Mouse (Mus musculus): ENCODE measurements around the gene Mmachc. TPM values are rescaled to one million over a fixed set of nuclear protein-coding genes. Genes with fewer than 3 reads are reported as not detected.

Mmachc gene
- polyA plus RNA-seq, 1 experiment from 2014 or later = 19.4 TPM

DNA sequence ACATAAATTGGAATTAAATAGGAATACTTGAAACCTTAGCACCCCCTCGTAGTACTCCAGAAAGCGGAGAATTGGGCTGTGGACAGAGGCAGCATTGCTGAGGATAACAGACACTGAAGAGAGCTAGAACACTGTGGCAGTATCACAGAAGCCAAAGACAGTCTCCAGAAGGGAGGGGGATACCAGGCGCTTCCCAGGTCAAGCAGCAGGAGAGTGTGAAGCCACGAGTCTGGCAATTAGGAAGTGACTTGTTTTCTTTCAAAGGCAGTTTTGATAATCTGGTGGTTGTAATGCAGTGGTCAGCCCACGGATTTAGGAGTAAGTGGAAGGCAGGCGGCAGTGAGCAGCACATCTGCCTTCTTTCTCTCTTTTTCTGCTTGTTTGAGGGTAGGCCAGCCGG lies 14.0 kb upstream of the Mmachc start:
- Histone ChIP-seq H3K27ac (ENCODE audit: low read length) (no peak overlapping the region), H3K9me3 (replicated peaks; ENCODE audit: control insufficient read depth, low read length) (no peaks in the 10 kb centered on the region), H3K4me3 (replicated peaks; ENCODE audit: low read length) (peak overlapping the region; percentile 99), H3K27me3 (ENCODE audit: control insufficient read depth, insufficient read depth, low read length) (no peaks in the 10 kb centered on the region), H3K4me1 (ENCODE audit: control insufficient read depth, insufficient read depth, low read length) (peaks cover 16% of the 10 kb centered on the region), H3K4me2 (ENCODE audit: low read depth, low read length) (peak overlapping the region; percentile 73), H3K36me3 (ENCODE audit: control insufficient read depth, insufficient read depth, low read length) (no peaks in the 10 kb centered on the region), H3K9ac (ENCODE audit: low read length) (0 out of 2 replicates have a peak overlapping the region, but pooled peaks have one; percentile 2)
- ATAC-seq (ENCODE audit: insufficient read depth, low FRiP score) = no peak
- 51% methylated on average over 7 of the region's 7 CpGs for WGBS

DNA sequence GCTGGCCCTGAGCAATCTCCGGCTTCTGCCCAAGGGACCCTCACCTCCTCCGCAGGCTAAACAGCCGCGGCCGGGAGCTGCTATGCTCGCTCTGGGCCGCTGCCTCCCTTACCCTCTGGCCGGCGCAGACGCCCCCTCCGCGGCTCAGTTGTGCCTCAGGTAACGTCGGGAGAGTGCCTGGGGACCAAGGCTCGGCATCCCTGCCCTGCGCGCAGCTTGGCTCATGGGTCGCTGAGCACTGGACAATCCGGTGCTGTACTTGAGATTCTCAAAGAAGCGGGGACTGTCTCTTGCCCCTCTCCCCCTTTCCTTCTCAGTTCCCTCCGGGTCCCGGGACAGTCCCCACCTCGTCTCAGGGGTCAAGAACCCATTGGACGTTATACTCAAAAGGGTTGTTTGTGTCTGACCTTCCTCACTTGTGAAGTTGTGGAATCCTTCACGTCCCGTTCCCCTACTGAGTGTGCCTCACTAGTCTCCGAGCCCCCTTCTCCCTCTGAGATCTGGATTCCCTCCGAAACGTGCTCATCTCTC lies 13.0 kb upstream of the Mmachc start:
- Histone ChIP-seq H3K9me3 (replicated peaks; ENCODE audit: control insufficient read depth, low read length) (no peaks in the 10 kb centered on the region), H3K9ac (ENCODE audit: low read length) (peak overlapping the region; percentile 94)
- under 1% methylated on average over 29 of the region's 29 CpGs for WGBS

DNA sequence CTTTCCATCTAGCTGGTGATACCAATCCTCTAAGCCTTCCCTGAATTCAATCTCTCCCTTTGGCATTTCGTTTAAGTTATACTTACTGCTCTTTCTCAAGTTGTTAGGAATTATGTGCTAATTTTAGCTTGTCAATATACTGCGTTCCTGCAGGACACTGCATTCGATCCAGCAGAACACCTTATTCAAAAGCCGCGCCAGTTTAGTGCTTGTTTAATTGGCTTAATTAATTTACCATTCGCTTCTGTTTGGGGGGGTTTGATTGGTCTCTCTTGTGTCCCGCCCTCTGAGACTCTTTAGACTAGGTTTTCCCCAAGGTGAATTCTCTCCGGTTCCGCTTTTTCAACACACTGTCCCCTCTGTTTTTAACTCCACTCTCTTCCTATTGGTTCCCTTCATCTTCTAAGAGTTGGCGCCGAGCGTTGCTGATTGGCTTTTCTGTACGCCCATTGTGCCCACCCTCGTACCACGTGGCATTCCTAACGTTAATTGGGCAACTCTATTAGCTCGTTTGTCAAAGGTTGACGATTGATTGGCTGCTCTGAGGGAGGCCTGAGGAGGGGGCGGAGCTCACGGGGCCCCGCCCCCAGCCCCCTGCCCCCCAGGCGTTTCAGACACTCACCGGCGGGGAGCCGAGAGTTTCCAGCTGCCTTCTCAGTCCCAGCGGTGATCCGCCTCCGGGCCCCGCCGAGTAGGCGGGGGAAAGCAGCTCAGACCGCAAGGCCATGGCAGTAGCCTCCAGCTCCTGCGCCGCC lies 12.3 kb upstream of the Mmachc start, which contains the start of gene Tesk2:
Tesk2 (plus strand) TSS at position 606 of the 755 bp plus-strand sequence.
- Histone ChIP-seq H3K4me2 (ENCODE audit: low read depth, low read length) (peak within 1 kb of the TSS; percentile 73), H3K4me1 (ENCODE audit: control insufficient read depth, insufficient read depth, low read length) (peaks cover 13% of the 10 kb centered on the region), H3K9me3 (replicated peaks; ENCODE audit: control insufficient read depth, low read length) (no peaks in the 10 kb centered on the region), H3K36me3 (ENCODE audit: control insufficient read depth, insufficient read depth, low read length) (no peaks in the 10 kb centered on the region), H3K4me3 (replicated peaks; ENCODE audit: low read length) (peak within 1 kb of the TSS; percentile 99), H3K9ac (ENCODE audit: low read length) (peak within 1 kb of the TSS; percentile 94), H3K27me3 (ENCODE audit: control insufficient read depth, insufficient read depth, low read length) (no peaks in the 10 kb centered on the region), H3K27ac (ENCODE audit: low read length) (peak within 1 kb of the TSS; percentile 85)
- under 1% methylated on average over 33 of the region's 34 CpGs for WGBS
- peak; percentile 97 for ATAC-seq (ENCODE audit: insufficient read depth, low FRiP score)

More for the DNA sequence above, 13.0 kb upstream of the Mmachc start:
- no peaks in the 10 kb centered on the region for H3K36me3 ChIP-seq (ENCODE audit: control insufficient read depth, insufficient read depth, low read length)
- H3K4me3 ChIP-seq (replicated peaks; ENCODE audit: low read length) = peak overlapping the region; percentile 99
- no peak for ATAC-seq (ENCODE audit: insufficient read depth, low FRiP score)
- peak overlapping the region; percentile 85 for H3K27ac ChIP-seq (ENCODE audit: low read length)
- H3K4me2 ChIP-seq (ENCODE audit: low read depth, low read length) = peak overlapping the region; percentile 73
- H3K4me1 ChIP-seq (ENCODE audit: control insufficient read depth, insufficient read depth, low read length) = peaks cover 16% of the 10 kb centered on the region
- H3K27me3 ChIP-seq (ENCODE audit: control insufficient read depth, insufficient read depth, low read length) = no peaks in the 10 kb centered on the region

DNA sequence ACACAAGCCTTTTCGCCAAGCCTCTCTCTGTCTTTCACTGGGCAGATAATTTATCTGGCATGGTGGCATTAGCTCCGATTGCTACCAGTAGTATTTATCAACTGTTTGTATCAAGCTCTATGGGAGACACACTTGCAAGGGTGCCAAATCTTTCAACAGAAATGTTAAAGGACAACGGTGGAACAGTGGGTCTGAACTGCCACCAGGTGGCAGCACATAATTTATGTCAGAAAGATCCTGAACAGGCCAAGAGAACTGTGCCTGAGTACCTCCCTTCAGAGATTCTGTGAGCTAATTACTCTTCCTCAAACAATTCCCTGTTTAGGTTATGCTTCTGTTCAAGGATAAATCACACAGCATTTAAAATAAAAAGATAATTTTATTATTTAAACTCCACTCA lies 11.2 kb upstream of the Mmachc start:
- Histone ChIP-seq H3K4me3 (replicated peaks; ENCODE audit: low read length) (no peak overlapping the region), H3K27ac (ENCODE audit: low read length) (no peak overlapping the region), H3K9ac (ENCODE audit: low read length) (no peak overlapping the region), H3K4me2 (ENCODE audit: low read depth, low read length) (no peak overlapping the region), H3K4me1 (ENCODE audit: control insufficient read depth, insufficient read depth, low read length) (peaks cover 8% of the 10 kb centered on the region), H3K27me3 (ENCODE audit: control insufficient read depth, insufficient read depth, low read length) (no peaks in the 10 kb centered on the region), H3K36me3 (ENCODE audit: control insufficient read depth, insufficient read depth, low read length) (no peaks in the 10 kb centered on the region), H3K9me3 (replicated peaks; ENCODE audit: control insufficient read depth, low read length) (no peaks in the 10 kb centered on the region)
- WGBS = 10% methylated on average over 3 of the region's 3 CpGs
- no peak for ATAC-seq (ENCODE audit: insufficient read depth, low FRiP score)

DNA sequence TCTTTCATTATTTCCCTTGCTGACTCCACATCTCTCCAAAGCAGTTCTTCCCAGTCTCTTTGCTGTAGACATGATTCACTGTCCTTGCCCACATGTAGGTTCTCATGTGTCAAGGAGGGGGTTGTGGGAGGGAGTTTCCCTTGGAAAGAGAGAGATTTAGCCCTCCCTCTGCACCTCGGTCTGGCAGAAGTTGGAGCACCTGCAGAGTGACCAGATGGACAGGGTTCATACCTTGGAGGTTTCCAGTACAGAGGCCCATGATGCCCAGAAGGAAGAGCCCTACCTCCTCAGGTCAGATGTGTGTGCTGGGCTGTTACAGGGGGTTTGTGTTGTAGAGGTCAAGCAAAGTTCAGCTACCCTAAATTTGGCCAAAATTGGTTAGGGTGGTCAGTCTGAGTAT lies 4.3 kb upstream of the Mmachc start:
- 0 out of 2 replicates have a peak, but pooled peaks cover 2% of the 10 kb centered on the region for H3K4me1 ChIP-seq (ENCODE audit: control insufficient read depth, insufficient read depth, low read length)
- no peak overlapping the region for H3K27ac ChIP-seq (ENCODE audit: low read length)
- no peak overlapping the region for H3K4me2 ChIP-seq (ENCODE audit: low read depth, low read length)
- no peak overlapping the region for H3K9ac ChIP-seq (ENCODE audit: low read length)
- no peaks in the 10 kb centered on the region for H3K27me3 ChIP-seq (ENCODE audit: control insufficient read depth, insufficient read depth, low read length)
- WGBS = 70% methylated on average over 1 of the region's 1 CpGs
- H3K36me3 ChIP-seq (ENCODE audit: control insufficient read depth, insufficient read depth, low read length) = no peaks in the 10 kb centered on the region
- no peaks in the 10 kb centered on the region for H3K9me3 ChIP-seq (replicated peaks; ENCODE audit: control insufficient read depth, low read length)
- no peak overlapping the region for H3K4me3 ChIP-seq (replicated peaks; ENCODE audit: low read length)
- ATAC-seq (ENCODE audit: insufficient read depth, low FRiP score) = no peak

DNA sequence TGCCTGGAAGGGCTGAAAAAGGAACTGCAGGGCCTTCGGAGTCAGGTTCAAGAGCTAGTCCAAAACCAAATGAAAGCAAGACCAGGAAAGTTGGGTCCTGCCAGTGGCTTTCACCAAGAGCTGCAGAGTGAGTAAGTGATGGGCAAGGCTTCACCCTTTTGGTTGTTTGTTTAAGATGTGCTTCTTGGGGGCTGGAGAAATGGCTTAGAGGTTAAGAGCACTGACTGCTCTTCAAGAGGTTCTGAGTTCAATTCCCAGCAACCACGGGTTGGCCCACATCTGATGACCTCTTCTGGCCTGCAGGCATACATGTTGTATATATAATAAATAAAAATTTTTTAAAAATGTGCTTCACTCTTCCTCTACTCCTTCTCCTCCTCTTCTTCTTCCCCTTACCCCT lies 1.9 kb upstream of the Mmachc start:
- Histone ChIP-seq H3K9me3 (replicated peaks; ENCODE audit: control insufficient read depth, low read length) (no peaks in the 10 kb centered on the region), H3K4me1 (ENCODE audit: control insufficient read depth, insufficient read depth, low read length) (0 out of 2 replicates have a peak, but pooled peaks cover 4% of the 10 kb centered on the region), H3K9ac (ENCODE audit: low read length) (no peak overlapping the region), H3K4me2 (ENCODE audit: low read depth, low read length) (no peak overlapping the region), H3K27ac (ENCODE audit: low read length) (no peak overlapping the region), H3K27me3 (ENCODE audit: control insufficient read depth, insufficient read depth, low read length) (no peaks in the 10 kb centered on the region), H3K4me3 (replicated peaks; ENCODE audit: low read length) (no peak overlapping the region), H3K36me3 (ENCODE audit: control insufficient read depth, insufficient read depth, low read length) (no peaks in the 10 kb centered on the region)
- 88% methylated on average over 2 of the region's 2 CpGs for WGBS
- no peak for ATAC-seq (ENCODE audit: insufficient read depth, low FRiP score)

DNA sequence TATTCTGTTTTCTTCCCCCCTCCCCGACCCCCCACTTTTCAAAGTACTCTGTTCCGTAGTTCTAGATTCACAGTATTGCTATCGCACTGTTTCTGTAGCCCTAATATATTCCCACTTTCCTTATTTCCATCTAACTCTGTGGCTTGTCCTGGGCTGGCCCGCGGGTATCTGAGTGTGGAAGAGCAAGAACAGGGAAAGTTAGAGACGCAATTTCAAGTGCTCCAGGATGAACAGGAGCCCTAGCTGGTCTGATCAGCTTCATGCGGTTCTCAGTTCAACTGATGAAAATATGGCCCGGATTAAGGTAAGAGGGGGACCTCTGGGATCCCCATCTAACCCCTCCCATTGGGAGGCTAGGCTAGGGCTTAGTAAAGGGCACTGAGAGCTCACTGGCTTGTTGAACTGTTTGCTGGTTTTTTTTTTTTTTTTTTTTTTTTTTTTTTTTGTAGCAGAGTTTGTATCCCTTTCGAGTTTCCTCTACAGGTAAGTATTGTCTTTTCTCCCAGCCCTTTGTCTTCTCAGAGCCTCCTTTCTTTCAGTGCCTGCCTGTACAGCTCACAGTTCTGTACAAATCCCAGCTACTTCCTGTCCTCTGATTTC lies 685 bp upstream of the Mmachc start:
- no peaks in the 10 kb centered on the region for H3K27me3 ChIP-seq (ENCODE audit: control insufficient read depth, insufficient read depth, low read length)
- no peak overlapping the region for H3K27ac ChIP-seq (ENCODE audit: low read length)
- H3K9me3 ChIP-seq (replicated peaks; ENCODE audit: control insufficient read depth, low read length) = no peaks in the 10 kb centered on the region
- ATAC-seq (ENCODE audit: insufficient read depth, low FRiP score) = no peak
- H3K36me3 ChIP-seq (ENCODE audit: control insufficient read depth, insufficient read depth, low read length) = no peaks in the 10 kb centered on the region
- peak overlapping the region; percentile 82 for H3K4me2 ChIP-seq (ENCODE audit: low read depth, low read length)
- H3K9ac ChIP-seq (ENCODE audit: low read length) = peak overlapping the region; percentile 67
- peak overlapping the region; percentile 63 for H3K4me3 ChIP-seq (replicated peaks; ENCODE audit: low read length)
- WGBS = 5% methylated on average over 9 of the region's 9 CpGs
- 0 out of 2 replicates have a peak, but pooled peaks cover 4% of the 10 kb centered on the region for H3K4me1 ChIP-seq (ENCODE audit: control insufficient read depth, insufficient read depth, low read length)

DNA sequence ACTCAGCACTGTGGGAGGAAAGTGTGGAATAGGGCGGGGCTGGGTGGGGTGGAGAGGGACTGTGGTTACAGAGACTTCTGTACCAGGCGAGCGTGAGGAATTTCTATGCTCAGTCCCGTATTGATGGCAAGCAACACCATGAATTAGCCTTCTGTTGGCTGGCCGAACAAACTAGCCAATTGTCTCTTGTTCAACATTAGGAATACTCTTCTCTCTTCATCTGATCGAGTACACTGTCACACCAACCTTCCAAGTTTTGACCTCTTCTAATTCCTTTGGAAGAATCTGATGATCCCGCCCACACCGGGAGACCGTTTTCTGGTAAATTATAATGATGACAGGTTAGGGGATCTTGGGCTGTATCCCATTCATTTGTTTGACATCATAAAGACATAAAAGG lies 540 bp downstream of the Mmachc start:
- peak overlapping the region; percentile 79 for H3K4me2 ChIP-seq (ENCODE audit: low read depth, low read length)
- 15% methylated on average over 9 of the region's 9 CpGs for WGBS
- H3K9me3 ChIP-seq (replicated peaks; ENCODE audit: control insufficient read depth, low read length) = no peaks in the 10 kb centered on the region
- peak overlapping the region; percentile 71 for H3K9ac ChIP-seq (ENCODE audit: low read length)
- ATAC-seq (ENCODE audit: insufficient read depth, low FRiP score) = no peak
- no peak overlapping the region for H3K27ac ChIP-seq (ENCODE audit: low read length)
- 0 out of 2 replicates have a peak, but pooled peaks cover 4% of the 10 kb centered on the region for H3K4me1 ChIP-seq (ENCODE audit: control insufficient read depth, insufficient read depth, low read length)
- peak overlapping the region; percentile 63 for H3K4me3 ChIP-seq (replicated peaks; ENCODE audit: low read length)
- no peaks in the 10 kb centered on the region for H3K27me3 ChIP-seq (ENCODE audit: control insufficient read depth, insufficient read depth, low read length)
- 0 out of 2 replicates have a peak, but pooled peaks cover 2% of the 10 kb centered on the region for H3K36me3 ChIP-seq (ENCODE audit: control insufficient read depth, insufficient read depth, low read length)

DNA sequence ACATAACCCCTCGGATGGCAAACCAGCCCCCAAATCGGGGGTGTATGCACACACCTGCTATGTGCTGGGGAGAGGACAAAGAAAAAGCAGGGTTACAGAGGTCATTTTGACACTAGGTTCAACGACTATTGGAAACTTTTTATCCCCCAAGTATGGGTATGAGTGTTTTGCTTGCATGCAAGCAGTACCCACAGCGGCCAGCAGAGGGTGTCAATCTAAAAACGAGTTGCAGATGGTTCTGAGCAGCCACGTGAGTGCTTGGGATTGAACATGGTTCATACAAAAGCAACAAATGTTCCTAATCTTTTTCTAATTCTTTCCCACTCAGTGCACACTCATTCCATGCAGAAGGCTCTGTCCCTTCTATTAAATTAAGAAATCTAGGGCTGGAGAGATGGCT lies 4.4 kb downstream of the Mmachc start:
- no peak overlapping the region for H3K9ac ChIP-seq (ENCODE audit: low read length)
- no peak overlapping the region for H3K4me2 ChIP-seq (ENCODE audit: low read depth, low read length)
- ATAC-seq (ENCODE audit: insufficient read depth, low FRiP score) = no peak
- H3K4me3 ChIP-seq (replicated peaks; ENCODE audit: low read length) = no peak overlapping the region
- 0 out of 2 replicates have a peak, but pooled peaks cover 7% of the 10 kb centered on the region for H3K36me3 ChIP-seq (ENCODE audit: control insufficient read depth, insufficient read depth, low read length)
- WGBS = 38% methylated on average over 6 of the region's 6 CpGs
- no peak overlapping the region for H3K27ac ChIP-seq (ENCODE audit: low read length)
- H3K9me3 ChIP-seq (replicated peaks; ENCODE audit: control insufficient read depth, low read length) = no peaks in the 10 kb centered on the region
- H3K27me3 ChIP-seq (ENCODE audit: control insufficient read depth, insufficient read depth, low read length) = no peaks in the 10 kb centered on the region
- H3K4me1 ChIP-seq (ENCODE audit: control insufficient read depth, insufficient read depth, low read length) = 0 out of 2 replicates have a peak, but pooled peaks cover 4% of the 10 kb centered on the region
